Mouse (Mus musculus): Measurements from ENCODE around the gene Serpinb2.

The Serpinb2 gene

GRCm38 (mm10) chr1:107581220-107581619 lies 70.0 kb downstream of the Serpinb2 start:
- DNase-seq (ENCODE audit: low read depth, low spot score): no peak

GRCm38 (mm10) chr1:107582900-107583299 lies 71.7 kb downstream of the Serpinb2 start:
- DNase-seq (ENCODE audit: low read depth, low spot score): no peak

- DNase-seq (ENCODE audit: low read depth, low spot score): no peak
These were observed 72.7 kb downstream of the Serpinb2 start for GRCm38 (mm10) chr1:107583958-107584376.

- DNase-seq (ENCODE audit: low read depth, low spot score): no peak
These were observed 73.7 kb downstream of the Serpinb2 start for GRCm38 (mm10) chr1:107584932-107585331.

Data from ES-CJ7 (cell line).